Mouse (Mus musculus) thymus, postnatal 25 days (tissue): Measurements from ENCODE around the gene Cemip2.
"Not testable (repeated sequence)": the region's sequence is repeated elsewhere in the genome, so short reads cannot be mapped to it uniquely, and the experiment has no call there.

Experiments
- DNase-seq: peaks from one replicate; pipeline ENCODE4 v3.0.0; 2022

The Cemip2 gene

DNA sequence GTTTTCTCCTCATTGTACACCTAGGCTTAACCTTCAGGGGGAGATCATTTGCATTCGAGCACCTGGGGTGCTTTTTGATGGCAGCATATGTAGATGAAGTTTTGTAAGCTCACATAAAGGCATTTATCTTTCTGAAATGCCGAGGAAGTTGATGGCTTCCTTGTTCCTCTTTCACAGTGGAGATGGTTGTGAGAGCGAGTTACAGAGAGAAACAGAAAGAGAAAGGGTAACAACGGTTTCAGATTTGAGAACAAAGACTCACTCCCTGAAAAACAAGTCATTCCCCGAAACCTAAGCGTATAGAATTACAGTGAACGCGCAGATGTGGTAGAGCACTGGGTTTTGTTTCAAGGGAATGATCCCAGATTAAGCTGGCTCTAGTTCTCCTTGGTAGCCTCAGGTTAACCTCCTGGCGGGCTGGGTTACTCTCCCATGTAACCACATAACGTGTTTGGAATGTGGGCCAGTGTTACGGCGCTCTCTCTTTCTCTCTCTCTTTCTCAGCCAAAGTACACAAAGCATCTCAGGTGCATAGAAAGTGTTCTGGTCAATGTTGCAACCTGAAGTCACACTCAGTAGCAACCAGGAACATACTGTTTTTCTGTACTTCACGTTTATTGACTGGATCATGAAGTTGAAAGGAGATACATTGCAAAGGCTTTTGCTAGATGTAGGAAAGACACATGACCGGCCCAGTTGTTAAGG, 40.0 kb downstream of the Cemip2 start:
- DNase-seq = no peak

DNA sequence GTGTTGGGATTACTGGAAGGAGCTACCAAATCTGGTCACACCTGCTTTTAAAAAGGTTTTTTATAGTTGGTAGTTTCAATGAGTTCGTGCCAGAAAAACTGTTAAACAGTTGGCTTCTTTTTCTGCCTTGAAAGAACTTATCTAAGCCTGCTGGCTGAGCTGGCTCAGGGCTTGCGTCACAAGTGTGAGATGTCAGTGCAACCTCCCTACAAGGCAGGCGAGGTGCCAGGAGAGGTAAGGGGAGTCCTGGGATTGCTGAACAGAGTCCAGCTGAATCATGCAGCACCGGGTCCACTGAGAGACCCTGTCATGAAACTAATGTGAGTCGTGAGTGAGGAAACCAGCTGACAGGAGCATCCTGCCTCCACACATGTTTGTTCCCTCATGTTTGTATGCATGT, 41.4 kb downstream of the Cemip2 start:
- no peak for DNase-seq

DNA sequence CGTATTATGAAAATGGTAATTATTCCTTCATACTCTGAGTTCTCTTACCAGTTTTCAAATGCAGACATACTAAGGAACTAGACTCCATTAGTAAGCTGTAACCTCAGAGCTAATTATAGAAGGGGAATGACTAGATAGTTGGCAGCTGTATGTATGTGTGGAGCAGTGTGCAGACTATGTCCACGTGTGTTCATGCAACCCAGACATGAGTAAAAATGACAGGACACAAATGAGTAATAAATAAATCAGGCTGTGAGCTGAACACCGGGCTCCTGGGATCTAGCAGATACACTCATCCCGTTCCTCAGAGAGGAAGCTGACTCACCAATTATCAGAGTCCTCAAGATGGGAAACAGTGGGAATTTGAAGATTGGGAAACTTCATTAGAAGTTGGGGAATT, 42.0 kb downstream of the Cemip2 start:
- no peak for DNase-seq

DNA sequence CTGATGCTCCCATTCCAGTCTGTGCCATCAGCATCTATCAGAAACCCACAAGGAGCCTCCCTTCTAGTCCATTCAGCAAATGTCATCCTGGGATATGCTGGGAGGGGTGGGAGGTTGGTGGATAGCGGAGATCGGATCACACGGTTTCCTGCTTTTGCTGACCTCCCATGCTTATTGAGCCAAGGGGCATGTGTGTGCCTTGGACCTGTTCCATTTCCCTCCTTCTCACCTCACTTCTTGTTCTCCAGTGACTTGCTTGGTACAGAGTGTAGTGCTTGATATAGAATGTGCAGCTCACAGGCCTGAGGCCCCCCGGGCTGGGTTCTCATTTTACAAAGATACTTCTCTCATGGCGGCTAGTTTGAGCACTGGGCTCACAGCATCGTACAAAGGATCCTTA, 43.7 kb downstream of the Cemip2 start:
- no peak for DNase-seq

DNA sequence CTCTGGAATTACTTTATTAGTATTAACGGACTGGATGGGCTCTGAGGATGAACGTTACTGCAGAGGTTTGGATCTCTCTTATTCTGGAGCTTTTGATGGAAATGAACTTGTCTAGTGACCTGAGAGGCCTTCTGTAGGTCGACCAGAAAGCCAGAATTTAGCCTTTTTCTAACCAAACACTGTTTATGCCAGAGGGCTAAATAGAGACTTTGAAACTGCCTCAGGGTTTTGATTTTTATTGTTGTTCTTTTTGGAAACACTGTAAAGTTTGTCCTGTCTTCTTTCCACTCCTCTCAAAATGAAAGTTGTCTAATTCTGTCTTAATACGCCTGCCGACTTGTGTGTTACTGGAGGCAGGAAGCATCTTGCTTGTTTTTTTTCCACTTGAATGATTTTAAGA, 46.0 kb downstream of the Cemip2 start:
- no peak for DNase-seq

DNA sequence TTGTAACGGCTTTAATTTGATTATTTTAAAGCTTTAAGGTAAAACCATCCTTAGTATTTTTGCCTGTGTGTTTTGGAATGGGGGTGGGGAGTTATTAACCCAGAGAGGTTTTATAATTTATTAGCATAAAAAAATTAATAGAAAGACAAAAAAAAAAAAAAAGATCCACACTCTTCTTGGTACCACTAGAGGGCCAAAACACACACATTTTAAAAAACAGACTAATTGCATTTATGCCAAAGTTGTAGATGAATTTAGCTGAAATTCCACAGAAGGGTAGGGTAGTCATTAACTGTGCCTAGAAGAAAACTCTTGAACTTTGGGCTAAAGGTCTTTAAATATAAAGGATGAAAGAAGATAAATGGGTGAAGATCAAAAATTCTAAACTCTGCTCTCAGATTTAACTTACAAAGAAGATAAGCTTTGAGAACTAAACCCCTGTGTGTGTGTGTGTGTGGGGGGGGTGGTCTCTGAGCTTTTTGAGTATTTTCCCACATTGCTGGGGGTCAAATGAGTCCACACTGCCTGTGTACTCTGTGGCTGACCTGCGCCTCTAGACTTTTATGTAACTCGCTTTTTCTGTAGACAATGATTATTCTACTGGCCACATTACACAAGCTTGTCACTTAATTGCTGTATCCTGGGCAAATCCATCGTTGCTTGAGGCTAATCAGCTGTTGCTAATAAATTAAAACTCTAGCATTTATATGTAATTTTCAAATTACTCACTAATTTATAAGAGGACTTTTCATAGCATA, 47.2 kb downstream of the Cemip2 start:
- no peak for DNase-seq

DNA sequence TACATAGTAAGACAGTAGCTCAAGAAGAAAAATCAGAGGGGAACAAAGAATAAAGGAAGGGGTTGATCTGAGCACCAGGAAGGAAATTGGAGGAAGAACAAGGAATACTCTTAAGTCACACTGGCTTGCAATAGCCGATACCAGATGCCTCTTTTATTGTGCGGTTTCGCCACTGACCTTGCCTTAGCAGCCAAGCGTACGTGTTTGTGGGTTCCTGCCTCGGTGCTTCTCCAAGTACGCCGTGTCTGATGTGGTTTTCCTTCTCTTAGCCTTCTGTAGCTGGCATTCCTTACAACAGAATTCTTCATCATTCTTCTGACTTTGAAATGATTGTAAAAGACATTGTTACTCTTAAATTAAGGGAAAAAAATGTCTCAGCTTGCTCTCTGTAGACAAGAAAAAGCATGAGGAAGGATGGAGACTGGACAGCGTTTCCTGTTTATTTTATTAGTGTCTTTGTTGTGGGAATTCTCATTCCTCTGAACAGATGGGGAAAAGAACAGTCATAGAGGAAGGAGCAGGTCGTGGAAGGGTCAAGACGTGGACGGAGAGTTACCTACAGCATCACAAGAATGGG, 55.4 kb downstream of the Cemip2 start:
- no peak for DNase-seq

DNA sequence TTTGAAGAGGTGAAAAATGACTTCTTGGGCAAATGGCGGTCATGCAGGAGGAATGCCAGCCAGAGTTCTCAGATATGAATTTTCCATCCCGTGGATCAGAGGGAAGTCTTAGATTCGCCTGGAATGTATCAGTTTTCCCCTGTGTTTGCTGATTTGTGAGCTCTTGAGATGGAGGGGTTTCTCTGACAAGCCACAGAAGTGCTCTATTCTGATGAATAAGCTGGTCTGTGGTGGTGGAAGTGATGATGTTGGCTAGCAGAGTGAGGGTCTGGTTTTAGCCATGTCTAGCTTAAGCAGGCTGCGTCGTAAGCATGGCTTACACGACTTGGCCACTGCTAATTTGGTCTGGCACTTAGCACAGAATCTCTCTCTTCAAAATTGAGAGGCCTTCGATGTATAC, 56.8 kb downstream of the Cemip2 start:
- no peak for DNase-seq

DNA sequence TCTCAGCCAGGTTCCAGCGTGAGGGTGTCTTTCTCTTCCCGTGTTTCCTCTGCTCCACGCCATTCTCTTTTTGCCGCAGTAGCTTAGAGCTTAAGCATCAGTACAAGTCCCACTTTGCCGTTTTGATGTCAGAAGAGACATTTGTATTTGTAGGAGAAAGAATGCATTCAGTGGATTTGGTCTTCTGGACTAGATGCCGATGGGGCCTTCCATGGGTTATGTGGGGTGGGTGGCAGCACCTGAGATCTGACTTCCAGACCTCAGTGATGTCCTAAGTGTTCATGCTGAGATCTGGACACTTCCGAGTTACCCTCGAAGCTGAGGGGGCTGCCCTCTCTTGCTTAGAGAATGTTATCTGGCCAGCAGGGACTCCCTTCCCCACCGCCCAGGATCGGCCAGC, 72.6 kb downstream of the Cemip2 start:
- no peak for DNase-seq

DNA sequence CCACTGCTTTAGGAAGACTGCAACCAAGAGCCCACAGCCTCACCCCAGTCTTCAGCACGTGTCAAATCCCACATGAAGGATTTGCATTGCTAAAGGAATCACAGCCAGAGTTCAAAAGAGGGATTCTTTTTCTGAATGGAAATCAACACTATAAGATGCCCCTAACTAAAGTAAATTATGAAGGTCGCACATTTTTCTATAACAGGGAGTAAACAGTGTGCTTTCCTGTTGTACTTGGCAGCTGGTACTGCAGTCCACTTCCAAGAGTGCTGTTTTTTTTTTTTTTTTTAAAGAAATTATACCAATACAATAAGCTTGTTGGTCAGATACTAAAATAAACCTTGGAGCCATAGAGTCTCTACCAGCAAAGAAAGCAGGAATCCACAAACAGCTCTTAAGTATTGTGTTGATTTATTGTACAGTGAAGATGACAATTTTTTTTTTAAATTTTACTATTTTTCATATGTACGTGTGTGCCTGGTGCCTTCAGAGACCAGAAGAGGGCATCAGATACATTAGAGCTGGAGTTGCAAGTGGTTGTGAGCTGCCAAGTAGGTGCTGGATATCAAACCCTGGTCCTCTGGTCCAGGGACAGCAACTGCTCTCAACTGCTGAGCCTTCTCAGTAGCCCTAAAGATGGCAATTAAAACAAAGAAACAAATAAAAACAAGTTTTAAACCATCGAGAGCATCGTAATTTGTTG, 76.5 kb downstream of the Cemip2 start:
- DNase-seq = no peak

DNA sequence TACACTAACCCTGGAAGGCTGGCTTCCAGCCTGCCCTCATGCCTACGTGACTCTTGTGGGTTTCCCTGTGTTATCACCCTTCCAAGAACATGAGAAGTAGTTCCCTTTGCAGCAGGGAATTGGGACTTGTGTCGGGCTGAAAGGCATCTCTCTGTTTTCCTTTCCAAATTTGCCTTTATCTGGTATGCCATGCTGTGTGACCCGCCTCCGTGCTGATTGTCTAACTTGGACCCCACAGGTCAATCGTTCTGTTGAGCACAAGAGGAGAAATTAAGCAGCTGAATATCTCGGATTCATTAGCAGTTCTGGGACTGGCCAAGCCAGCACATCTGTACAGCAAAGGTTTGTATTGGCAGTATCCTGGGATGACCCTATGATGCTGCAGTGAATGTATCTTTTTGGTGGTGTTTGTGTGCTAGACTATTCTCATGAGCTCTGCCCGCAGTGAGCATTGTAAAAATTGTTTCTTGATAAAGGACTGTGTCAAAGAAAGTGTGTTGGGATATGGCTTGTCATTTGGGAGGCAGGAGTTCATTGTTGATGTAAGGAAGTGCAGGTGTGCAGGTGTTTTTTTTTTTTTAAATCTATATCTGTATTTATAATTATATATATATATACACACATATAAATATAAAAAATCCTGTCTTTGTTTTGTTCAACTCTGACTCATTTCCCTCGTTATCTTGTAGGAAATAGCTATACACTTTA, 77.4 kb downstream of the Cemip2 start:
- no peak for DNase-seq

DNA sequence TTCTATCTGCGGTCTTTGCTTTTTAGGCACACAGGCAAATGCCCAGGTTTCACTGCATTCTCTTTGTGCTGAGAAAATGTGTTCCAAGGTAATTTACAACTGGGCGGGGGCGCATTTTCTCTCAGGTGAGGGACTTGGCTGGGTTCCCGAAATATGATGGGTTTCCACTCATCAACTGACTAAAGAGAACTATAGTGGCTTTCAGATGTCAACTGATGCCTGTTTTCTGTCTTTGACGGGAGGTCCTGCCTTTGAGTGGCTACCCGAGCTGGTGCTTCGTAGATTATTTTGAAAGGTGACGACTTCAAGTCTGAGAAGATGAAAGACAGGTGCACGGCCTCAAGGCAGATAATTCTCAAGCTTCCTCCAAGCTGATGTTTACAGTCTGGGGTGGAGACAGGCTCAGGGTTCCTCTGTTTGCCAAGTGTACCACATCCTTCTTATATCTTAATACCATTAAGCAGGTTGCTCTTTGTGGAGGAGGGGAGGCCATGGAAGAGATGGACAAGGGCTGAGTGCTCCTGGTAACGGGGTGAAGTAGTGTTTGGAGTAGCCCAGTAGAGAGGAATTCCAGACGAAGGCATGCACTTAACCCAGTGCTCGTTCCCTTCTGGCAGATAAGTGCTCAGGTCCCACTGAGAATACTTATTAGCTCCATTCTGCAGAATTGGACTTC, 80.8 kb downstream of the Cemip2 start:
- no peak for DNase-seq

DNA sequence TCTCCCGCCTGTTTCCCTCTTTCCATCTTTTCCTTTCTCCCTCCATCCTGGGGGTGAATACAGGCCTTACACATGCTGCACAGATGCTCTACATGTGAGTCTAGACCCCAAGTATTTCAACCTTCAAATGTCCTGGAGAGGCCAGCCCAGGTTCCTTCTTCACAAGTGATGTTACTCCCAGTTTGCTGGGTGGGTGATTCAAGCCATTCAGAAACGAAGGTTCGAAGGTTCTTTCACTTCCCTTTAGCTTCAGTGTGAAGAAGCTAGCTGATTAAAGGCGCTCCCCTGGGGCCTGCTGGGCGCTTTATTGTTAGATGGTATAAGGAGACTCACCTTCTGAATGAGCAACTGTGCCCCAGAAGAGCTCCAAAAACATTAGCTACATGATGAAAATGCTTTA, 82.0 kb downstream of the Cemip2 start:
- no peak for DNase-seq

DNA sequence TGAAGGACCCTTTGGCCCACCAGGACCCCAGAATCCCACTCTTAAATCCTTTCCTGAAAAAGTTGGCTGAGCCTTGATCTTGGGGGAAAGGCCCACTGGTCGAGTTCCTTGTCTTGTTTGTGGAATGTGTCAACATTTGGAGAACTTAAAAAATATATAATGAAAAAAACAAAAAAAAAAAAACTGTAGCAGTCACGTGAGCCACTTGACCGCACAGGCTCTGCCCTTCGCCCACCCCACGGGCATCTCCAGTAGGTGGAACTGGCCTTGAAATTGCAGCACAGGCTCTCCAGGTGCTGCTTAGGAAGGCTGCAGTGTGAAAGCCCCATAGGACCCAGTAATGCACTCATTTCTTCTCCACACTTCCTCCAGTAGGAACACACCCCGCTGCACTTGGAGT, 82.8 kb downstream of the Cemip2 start:
- DNase-seq = no peak

DNA sequence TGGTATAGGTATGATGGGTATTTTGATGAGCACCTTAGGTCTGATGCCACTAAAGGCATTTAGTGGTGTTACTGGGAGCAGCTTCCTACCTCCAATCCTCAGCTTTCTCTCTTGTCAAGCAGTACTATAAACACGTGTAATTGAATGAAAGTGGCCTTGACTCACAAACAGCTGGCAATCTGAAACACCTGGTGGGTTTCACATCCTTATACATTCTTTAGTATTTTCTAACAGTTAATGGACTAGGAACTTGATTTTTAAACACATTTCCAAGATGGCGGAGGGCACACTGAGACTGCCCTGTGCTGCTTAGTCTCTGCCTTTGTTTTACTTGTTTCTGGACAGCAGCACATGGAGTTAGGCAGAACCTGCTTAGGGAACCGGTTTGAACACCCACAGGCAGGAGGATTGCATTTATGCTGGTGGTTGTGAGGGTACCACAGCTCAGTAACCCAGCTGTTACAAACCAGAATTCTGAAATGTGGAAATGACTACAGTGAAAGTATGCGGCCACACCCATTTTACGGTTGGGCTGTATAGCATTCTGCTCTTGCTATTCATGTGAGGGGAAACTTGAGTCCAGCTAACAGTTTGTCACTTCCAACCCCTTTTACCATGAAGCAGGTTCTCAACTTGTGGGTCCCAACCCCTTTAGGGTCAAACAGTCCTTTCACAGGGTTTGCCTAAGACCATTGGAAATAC, 84.3 kb downstream of the Cemip2 start:
- no peak for DNase-seq

DNA sequence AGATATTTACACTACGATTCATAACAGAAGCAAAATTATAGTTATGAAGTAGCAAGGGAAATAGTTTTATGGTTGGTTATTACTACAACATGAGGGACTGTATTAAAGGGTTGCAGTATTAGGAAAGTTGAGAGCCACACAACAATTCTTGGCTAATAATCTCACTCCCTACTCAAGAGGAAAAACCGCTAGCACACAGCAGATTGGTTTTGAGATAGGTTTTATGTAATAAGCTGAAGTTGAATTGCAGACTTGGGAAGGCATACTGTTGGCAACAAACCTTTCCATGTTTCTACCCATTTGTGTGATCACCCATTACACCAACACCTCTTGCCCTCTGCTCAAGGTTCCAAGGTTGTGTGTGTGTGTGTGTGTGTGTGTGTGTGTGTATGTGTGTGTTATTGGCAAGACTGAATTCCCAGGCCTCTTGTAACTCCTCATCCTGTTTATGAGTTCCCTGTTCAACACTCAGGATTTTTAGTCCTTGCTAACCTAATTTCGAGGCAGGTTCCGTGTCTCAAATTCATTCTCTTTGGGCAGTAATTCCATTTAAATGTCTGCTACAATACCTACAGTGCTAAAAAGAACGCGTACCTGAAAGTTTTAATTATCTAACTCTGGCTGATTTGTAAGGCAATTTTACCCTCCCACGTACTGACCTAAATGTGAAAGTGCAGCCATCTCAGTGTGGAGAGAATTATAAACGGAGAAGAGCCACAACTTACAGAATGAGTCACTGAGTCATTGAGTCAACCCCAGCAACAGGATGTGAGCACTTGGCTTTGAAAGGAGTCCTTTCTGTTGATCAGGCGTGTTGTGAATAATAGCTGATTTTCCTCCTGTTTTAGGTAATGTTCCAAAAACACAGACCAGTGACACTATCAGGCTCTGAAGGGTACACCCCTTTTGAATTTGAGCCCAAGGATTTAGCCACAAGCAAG, 85.1 kb downstream of the Cemip2 start:
- DNase-seq = no peak

DNA sequence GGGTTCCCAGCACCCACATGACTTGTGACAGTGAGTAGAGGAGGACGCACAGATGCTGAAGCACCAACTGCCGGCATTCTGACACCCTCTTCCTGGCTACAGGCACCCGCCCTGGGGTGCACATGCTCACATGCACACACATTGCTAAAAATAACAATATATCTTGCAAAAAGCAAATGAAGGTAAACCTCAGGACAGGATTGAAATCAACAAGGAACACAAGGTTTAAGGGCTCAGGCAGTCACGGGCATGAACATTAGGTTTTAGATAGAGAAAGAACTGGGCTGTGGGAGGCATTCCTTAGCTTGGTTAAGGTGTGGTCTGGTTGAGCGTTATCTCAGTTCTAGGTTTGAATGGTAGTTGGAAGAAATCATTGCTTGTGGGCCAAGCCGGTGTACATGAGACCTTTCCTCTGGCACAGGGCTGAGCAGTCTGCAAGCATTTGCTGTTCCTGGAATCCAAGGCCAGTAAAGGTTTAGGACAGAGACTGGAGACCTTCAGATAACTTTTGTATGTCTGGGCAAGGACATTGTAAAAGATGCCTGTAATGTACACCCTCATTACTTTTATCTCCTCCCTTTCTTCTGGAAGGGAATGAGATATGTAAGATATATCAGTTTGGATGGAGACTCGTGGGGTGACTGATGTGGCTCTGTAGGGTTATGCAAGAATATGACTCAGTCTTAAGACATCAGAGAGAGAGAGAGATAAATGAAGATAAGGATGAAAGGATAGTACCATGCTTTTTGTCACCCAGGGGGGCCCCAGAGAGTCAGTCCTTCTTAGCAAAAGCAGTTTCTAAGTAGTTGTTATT, 87.3 kb downstream of the Cemip2 start:
- DNase-seq = no peak

DNA sequence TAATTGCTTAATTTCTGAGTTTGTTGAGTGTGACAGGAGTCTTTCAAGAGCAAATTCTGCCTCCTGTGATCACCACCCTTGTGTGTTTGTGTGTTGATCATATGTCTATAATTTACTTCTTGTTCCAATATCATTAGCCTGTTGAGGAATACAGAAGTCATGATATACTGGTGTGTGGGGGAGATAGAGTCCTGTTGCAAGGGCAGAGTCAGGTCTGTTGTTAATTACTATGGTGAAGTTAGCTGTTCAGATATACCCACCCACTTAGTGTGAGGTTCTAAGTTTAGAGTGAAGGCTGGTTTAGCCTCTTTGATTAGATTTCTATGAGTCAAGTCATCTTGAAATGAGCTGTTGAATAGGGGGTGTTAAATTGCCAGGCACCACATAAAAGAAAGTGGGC, 88.0 kb downstream of the Cemip2 start:
- no peak for DNase-seq

DNA sequence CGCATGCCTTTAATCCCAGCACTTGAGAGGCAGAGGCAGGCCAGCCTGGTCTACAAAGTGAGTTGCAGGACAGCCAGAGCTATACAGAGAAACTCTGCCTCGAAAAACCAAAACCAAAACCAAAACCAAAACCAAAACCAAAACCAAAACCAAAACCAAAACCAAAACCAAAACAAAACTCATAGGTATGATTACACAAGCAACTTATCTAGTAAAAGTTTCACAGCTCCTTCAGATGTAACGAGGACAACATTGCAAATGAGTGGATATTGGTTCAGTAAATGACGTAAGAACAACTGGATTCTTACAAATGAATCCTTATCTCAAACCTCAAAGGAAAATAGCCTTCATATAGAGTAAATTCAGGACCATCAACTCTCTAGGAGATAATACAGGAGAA, 88.6 kb downstream of the Cemip2 start:
- DNase-seq = not testable (repeated sequence)

DNA sequence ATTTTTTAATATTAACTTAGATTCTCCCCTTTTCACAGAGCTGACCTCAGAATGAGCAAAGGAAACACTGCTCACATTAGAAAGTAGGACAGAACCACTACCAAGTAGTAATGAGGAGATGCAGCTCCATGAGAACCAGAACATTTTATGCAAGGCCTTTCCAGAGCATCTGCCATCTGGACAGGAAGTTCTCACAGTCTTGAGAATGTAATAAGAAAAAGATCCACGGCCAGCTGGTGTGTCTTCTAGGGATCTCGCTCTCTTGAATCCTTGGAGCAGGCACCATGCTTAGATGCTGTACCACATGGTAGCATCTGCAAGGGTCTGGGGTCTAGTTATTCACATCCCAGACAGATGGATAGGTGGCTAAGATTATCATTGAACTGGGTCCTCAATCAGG, 90.3 kb downstream of the Cemip2 start:
- DNase-seq = no peak
